Mouse (Mus musculus): ENCODE measurements around the gene Gm20390.
"Not testable (repeated sequence)": the region's sequence is repeated elsewhere in the genome, so short reads cannot be mapped to it uniquely, and the experiment has no call there.

- TF ChIP-seq CTCF (IDR thresholded peaks at IDR 0.05; ENCODE audit: borderline replicate concordance, insufficient read depth, low read depth, low read length); POLR2A (IDR thresholded peaks at IDR 0.05; ENCODE audit: borderline replicate concordance, insufficient read depth, low read length): not testable (repeated sequence)
These were observed 53.1 kb downstream of the Gm20390 start for GRCm38 (mm10) chr11:93915019-93915418.
